Mouse (Mus musculus) CH12.LX (cell line): ENCODE results near the gene Slc35a5.

Source experiments
- CHD1 ChIP-seq: IDR thresholded peaks from 2 replicates; pipeline ENCODE4 v1.6.1; 2012; ENCODE audit warnings: low read depth, low read length, improper control_type of control experiment, inconsistent platforms
- GABPA ChIP-seq: IDR thresholded peaks from 2 replicates; pipeline ENCODE4 v1.6.1; 2012; ENCODE audit warnings: low read depth, low read length, improper control_type of control experiment, inconsistent platforms; ENCODE audit not compliant: insufficient replicate concordance
- MAFK ChIP-seq: IDR thresholded peaks from 2 replicates; pipeline ENCODE4 v1.6.1; 2011; ENCODE audit warnings: low read length, improper control_type of control experiment; ENCODE audit not compliant: insufficient replicate concordance
- PAX5 ChIP-seq: IDR thresholded peaks from 2 replicates; pipeline ENCODE4 v1.6.1; 2012; ENCODE audit warnings: low read length, inconsistent platforms, mixed read lengths
- POLR2A ChIP-seq: IDR thresholded peaks from 2 replicates; pipeline ENCODE4 v1.6.1; 2011; ENCODE audit warnings: low read depth, mild to moderate bottlenecking, improper control_type of control experiment, low read length
- TCF12 ChIP-seq: IDR thresholded peaks from 2 replicates; pipeline ENCODE4 v1.6.1; 2014; ENCODE audit warnings: low read depth, mild to moderate bottlenecking, inconsistent platforms, low read length, improper control_type of control experiment

- no peak for TF ChIP-seq POLR2A
- no peak for TF ChIP-seq PAX5
- peak; percentile 52; the same call in 1 of the 2 replicates for TF ChIP-seq CHD1
- TF ChIP-seq MAFK: peak; percentile 67
- no peak for TF ChIP-seq GABPA
- TF ChIP-seq TCF12: peak; percentile 74
Observed at GRCm38 (mm10) chr16:45093137-45093731, 65.3 kb downstream of the Slc35a5 start, which contains the start of gene Ccdc80.
